Mouse (Mus musculus) limb, embryonic 15.5 days (tissue): ENCODE measurements around the gene Pla2g2c. TPM values are rescaled to one million over a fixed set of nuclear protein-coding genes. Genes with fewer than 3 reads are reported as not detected.

ENCODE experiments used
- ATAC-seq: fragments of 200-750 bp; cut with Nextera tagmentation; 2 replicates; pipeline ENCODE4 v1.8.0; 2017; ENCODE audit warnings: low read depth, moderate TSS enrichment; ENCODE audit not compliant: insufficient number of reproducible peaks, low FRiP score, low TSS enrichment
- H3K27ac ChIP-seq: fragments of 300-500 bp; sonication (generic); 2 replicates; pipeline ENCODE4 v1.5.1; 2015; ENCODE audit warnings: moderate library complexity, mild to moderate bottlenecking, inconsistent platforms
- H3K27me3 ChIP-seq: fragments of 300-500 bp; sonication (generic); 2 replicates; pipeline ENCODE4 v1.6.1; 2015; ENCODE audit warnings: inconsistent platforms
- H3K36me3 ChIP-seq: fragments of 300-500 bp; sonication (generic); 2 replicates; pipeline ENCODE4 v1.6.1; 2015; ENCODE audit warnings: inconsistent platforms
- H3K4me1 ChIP-seq: fragments of 300-500 bp; sonication (generic); 2 replicates; pipeline ENCODE4 v1.6.1; 2015; ENCODE audit warnings: inconsistent platforms
- H3K4me2 ChIP-seq: fragments of 300-500 bp; sonication (generic); 2 replicates; pipeline ENCODE4 v1.6.1; 2015; ENCODE audit warnings: mild to moderate bottlenecking, inconsistent platforms
- H3K4me3 ChIP-seq: fragments of 300-500 bp; sonication (generic); 2 replicates; pipeline ENCODE4 v1.5.1; 2015; ENCODE audit warnings: mild to moderate bottlenecking, inconsistent platforms
- H3K9ac ChIP-seq: fragments of 300-500 bp; sonication (generic); 2 replicates; pipeline ENCODE4 v1.6.1; 2015; ENCODE audit warnings: inconsistent platforms
- H3K9me3 ChIP-seq: fragments of 300-500 bp; sonication (generic); 2 replicates; pipeline ENCODE4 v1.6.1; 2016; ENCODE audit warnings: inconsistent platforms
- WGBS: fragments of 180-500 bp; shearing (Covaris S2); methylation state at CpG from one replicate; pipeline ENCODE4 v1.1.7; 2015; 5-methylcytosine and 5-hydroxymethylcytosine counted together
- polyA plus RNA-seq: library from polyadenylated mRNA; unstranded; fragments of >200 nt; fragmentation: Nextera tagmentation; extraction: Ambion mirVana; gene quantifications from 2 replicates; pipeline ENCODE4 v1.2.1, GENCODE M21; 2015

Pla2g2c gene
- polyA plus RNA-seq, 1 experiment from 2014 or later, result not detected

DNA sequence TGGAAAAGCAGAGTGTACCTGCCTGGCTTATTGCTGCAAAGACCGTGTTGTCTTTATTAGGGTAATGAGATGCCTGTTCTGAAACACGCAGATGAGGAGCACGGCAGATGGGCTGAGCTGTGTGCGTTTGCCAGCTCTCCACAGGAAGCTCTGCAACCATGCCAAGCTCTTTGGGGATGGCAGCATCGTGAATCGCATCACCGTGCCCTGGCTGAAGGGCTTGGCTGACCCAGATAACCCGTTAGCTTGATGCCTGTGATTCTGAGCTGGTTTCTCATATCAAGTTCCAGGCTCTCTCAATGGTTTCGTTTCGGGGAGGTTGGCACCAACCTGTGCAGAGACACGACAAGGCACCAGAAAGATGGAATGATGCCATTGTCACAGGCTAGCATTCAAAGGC lies 14.0 kb upstream of the Pla2g2c start:
- 81% methylated on average over 11 of the region's 11 CpGs for WGBS
- no peaks in the 10 kb centered on the region for H3K4me1 ChIP-seq

GRCm38 (mm10) chr4:138711051-138711820 lies 13.4 kb upstream of the Pla2g2c start:
- 64% methylated on average over 17 of the region's 17 CpGs for WGBS
- ATAC-seq, result no peak

More for the DNA sequence above, 14.0 kb upstream of the Pla2g2c start:
- ATAC-seq, result no peak
- Histone ChIP-seq H3K4me2 (no peak overlapping the region), H3K27me3 (no peaks in the 10 kb centered on the region), H3K9ac (no peak overlapping the region), H3K4me3 (no peak overlapping the region), H3K36me3 (no peaks in the 10 kb centered on the region), H3K9me3 (no peaks in the 10 kb centered on the region), H3K27ac (no peak overlapping the region)

DNA sequence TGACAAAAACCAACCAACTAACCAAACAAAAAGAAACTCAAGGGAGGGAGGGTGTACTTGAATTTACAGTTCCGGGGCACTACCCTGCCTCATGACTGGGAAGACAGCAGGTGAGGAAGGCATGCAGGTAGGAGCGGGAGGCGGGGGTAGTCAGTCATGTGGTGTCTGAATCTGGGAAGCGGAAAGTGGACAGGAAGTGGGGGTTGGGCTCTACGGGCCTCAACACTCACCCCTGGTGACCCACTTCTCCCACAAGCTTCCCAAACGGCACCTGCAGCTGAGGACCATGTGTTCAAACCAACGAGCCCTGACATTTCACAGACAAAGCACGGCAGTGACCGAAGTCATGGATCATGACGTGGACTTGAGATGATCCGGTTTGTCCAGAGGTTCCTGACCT lies 12.5 kb upstream of the Pla2g2c start:
- no peak overlapping the region for H3K4me2 ChIP-seq
- H3K27ac ChIP-seq, result no peak overlapping the region
- no peak overlapping the region for H3K9ac ChIP-seq
- no peaks in the 10 kb centered on the region for H3K27me3 ChIP-seq
- no peak for ATAC-seq
- 75% methylated on average over 11 of the region's 11 CpGs for WGBS
- H3K36me3 ChIP-seq, result no peaks in the 10 kb centered on the region
- H3K4me1 ChIP-seq, result no peaks in the 10 kb centered on the region
- H3K4me3 ChIP-seq, result no peak overlapping the region
- H3K9me3 ChIP-seq, result no peaks in the 10 kb centered on the region

More at GRCm38 (mm10) chr4:138711051-138711820, 13.4 kb upstream of the Pla2g2c start:
- no peaks in the 10 kb centered on the region for H3K9me3 ChIP-seq
- H3K4me1 ChIP-seq, result no peaks in the 10 kb centered on the region
- H3K4me2 ChIP-seq, result no peak overlapping the region
- H3K4me3 ChIP-seq, result no peak overlapping the region
- H3K27ac ChIP-seq, result no peak overlapping the region
- H3K9ac ChIP-seq, result no peak overlapping the region
- H3K27me3 ChIP-seq, result no peaks in the 10 kb centered on the region
- H3K36me3 ChIP-seq, result no peaks in the 10 kb centered on the region

- Histone ChIP-seq H3K27ac (no peak overlapping the region), H3K9me3 (no peaks in the 10 kb centered on the region), H3K4me1 (no peaks in the 10 kb centered on the region), H3K9ac (no peak overlapping the region), H3K4me3 (no peak overlapping the region), H3K27me3 (no peaks in the 10 kb centered on the region), H3K4me2 (no peak overlapping the region), H3K36me3 (no peaks in the 10 kb centered on the region)
- 68% methylated on average over 8 of the region's 8 CpGs for WGBS
- ATAC-seq, result no peak
These were observed 12.0 kb upstream of the Pla2g2c start for GRCm38 (mm10) chr4:138712621-138713020.

DNA sequence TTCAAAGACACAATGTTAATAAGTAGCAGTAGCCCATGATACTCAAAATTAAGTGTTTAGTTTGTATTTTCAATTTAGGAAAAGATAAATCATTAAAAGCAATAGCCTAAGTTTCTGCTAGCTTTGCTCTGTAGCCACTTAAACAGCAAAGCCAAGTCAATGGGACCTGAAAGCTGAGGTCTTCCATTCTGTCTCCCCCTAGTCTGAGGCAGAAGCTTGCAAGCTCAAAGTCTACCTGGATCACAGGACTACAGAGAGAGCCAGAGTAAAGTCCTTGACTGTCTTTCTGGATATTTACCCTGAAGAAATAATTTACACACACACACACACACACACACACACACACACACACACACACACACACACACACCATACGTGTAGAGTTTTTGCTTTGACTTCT lies 10.4 kb upstream of the Pla2g2c start:
- Histone ChIP-seq H3K9me3 (no peaks in the 10 kb centered on the region), H3K27ac (no peak overlapping the region), H3K27me3 (no peaks in the 10 kb centered on the region), H3K4me1 (no peaks in the 10 kb centered on the region), H3K4me2 (no peak overlapping the region), H3K9ac (no peak overlapping the region), H3K4me3 (no peak overlapping the region), H3K36me3 (no peaks in the 10 kb centered on the region)
- WGBS, result 67% methylated on average over 1 of the region's 1 CpGs
- ATAC-seq, result no peak

DNA sequence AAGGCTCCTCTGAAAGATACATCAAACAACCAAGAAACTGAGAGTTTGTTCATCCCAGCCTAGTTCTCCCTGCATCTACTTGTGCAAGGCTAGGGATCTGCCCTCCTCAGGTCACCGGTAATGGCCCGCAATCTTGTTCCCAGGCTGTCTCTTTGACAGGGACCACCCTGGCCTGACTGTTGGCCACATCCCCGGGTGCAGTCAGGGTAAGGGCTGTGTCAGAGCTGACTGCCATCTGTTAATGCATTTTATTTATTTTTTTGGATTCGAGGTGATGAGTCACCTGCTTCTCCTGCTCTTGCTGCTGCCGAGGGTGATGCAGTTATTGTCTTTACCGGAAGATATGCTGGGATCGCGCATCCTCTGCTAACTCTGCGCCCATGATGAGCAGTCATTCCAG lies 7.9 kb upstream of the Pla2g2c start:
- Histone ChIP-seq H3K27ac (no peak overlapping the region), H3K4me3 (no peak overlapping the region), H3K9me3 (no peaks in the 10 kb centered on the region), H3K9ac (no peak overlapping the region), H3K36me3 (no peaks in the 10 kb centered on the region), H3K4me2 (no peak overlapping the region), H3K4me1 (no peaks in the 10 kb centered on the region), H3K27me3 (no peaks in the 10 kb centered on the region)
- no peak for ATAC-seq
- 81% methylated on average over 9 of the region's 9 CpGs for WGBS

- H3K9ac ChIP-seq, result no peak overlapping the region
- 73% methylated on average over 5 of the region's 5 CpGs for WGBS
- no peak overlapping the region for H3K27ac ChIP-seq
- H3K4me1 ChIP-seq, result peaks cover 6% of the 10 kb centered on the region
- H3K4me3 ChIP-seq, result no peak overlapping the region
- no peaks in the 10 kb centered on the region for H3K27me3 ChIP-seq
- no peaks in the 10 kb centered on the region for H3K9me3 ChIP-seq
- no peak for ATAC-seq
- no peaks in the 10 kb centered on the region for H3K36me3 ChIP-seq
- H3K4me2 ChIP-seq, result no peak overlapping the region
These were observed 5.9 kb upstream of the Pla2g2c start for GRCm38 (mm10) chr4:138718586-138719263.

DNA sequence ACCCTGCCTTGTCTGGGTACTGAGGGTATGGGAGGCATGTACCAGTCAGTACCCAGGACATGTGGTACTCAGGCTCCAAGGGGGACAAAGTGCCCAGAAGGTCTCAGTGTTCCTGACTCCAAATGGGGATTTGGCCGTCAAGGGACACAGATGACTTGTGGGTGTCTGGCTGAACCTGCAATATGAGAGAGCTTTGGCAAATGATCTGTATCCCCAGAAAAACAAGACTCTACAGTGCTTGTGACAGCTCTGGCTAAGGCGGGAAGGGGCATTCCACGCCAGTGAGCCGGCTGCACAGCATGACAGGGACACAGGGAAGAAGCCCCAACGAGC lies 5.4 kb upstream of the Pla2g2c start:
- 79% methylated on average over 5 of the region's 5 CpGs for WGBS
- H3K4me2 ChIP-seq, result no peak overlapping the region
- H3K9me3 ChIP-seq, result no peaks in the 10 kb centered on the region
- peaks cover 10% of the 10 kb centered on the region for H3K4me1 ChIP-seq
- no peak overlapping the region for H3K27ac ChIP-seq
- H3K36me3 ChIP-seq, result no peaks in the 10 kb centered on the region
- no peak for ATAC-seq
- H3K4me3 ChIP-seq, result no peak overlapping the region
- H3K9ac ChIP-seq, result no peak overlapping the region
- H3K27me3 ChIP-seq, result no peaks in the 10 kb centered on the region

DNA sequence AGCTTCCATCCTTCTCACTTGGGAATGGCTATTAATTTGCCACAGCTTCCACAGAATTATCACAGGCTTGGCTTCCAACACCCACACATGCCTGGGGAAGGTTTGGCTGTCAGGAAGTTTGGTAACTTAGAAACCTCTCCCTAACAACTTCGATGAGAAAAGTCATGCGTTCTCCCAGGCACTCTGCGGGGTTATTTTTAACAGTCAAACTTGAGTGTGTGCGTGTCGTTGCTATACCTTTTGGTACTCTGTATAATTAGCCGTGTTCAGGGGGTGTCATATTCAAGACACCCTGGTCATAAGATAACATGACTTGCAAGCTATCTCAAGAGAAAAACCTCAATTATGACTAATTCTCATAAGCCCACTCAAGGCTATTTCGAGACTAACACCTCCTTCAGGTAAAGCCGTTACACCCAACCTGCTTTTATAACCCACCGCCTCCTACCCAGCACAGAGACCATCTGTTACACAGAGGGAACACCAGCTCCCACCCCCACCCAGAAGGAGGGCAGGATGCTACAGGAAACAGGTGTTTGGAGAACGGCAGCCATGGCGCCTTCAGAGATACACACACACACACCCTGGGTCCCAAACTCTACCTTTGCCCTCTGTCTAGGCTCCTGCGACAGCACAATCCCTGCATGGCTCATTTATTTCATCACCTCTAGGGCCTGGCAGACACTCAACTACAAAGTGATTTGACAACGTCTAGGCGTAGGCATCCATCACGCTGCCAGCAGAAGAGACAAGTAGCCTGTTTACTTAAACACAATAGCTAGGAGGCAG lies 905 bp upstream of the Pla2g2c start:
- no peak overlapping the region for H3K4me2 ChIP-seq
- WGBS, result 41% methylated on average over 15 of the region's 15 CpGs
- no peak for ATAC-seq
- no peaks in the 10 kb centered on the region for H3K36me3 ChIP-seq
- H3K4me3 ChIP-seq, result no peak overlapping the region
- H3K9ac ChIP-seq, result no peak overlapping the region
- peaks cover 4% of the 10 kb centered on the region; the same call in 1 of the 2 replicates for H3K27me3 ChIP-seq
- no peaks in the 10 kb centered on the region for H3K9me3 ChIP-seq
- no peak overlapping the region for H3K27ac ChIP-seq
- H3K4me1 ChIP-seq, result peaks cover 25% of the 10 kb centered on the region

- Histone ChIP-seq H3K4me2 (peak overlapping the region; percentile 45), H3K27ac (peak overlapping the region; percentile 47; the same call in 1 of the 2 replicates), H3K36me3 (no peaks in the 10 kb centered on the region), H3K27me3 (peaks cover 4% of the 10 kb centered on the region; the same call in 1 of the 2 replicates), H3K4me1 (peaks cover 25% of the 10 kb centered on the region), H3K9ac (0 out of 2 replicates have a peak overlapping the region, but pooled peaks have one; percentile 4), H3K9me3 (no peaks in the 10 kb centered on the region), H3K4me3 (peak overlapping the region; percentile 24)
- peak; percentile 64; the same call in 1 of the 2 replicates for ATAC-seq
- WGBS, result 1% methylated on average over 13 of the region's 13 CpGs
These were observed 502 bp downstream of the Pla2g2c start for GRCm38 (mm10) chr4:138725127-138725461.

GRCm38 (mm10) chr4:138725751-138726150 lies 1.2 kb downstream of the Pla2g2c start:
- no peak overlapping the region for H3K27ac ChIP-seq

More at GRCm38 (mm10) chr4:138725751-138726150, 1.2 kb downstream of the Pla2g2c start:
- peaks cover 25% of the 10 kb centered on the region for H3K4me1 ChIP-seq
- no peak overlapping the region for H3K4me2 ChIP-seq
- H3K27me3 ChIP-seq, result peaks cover 4% of the 10 kb centered on the region; the same call in 1 of the 2 replicates
- ATAC-seq, result no peak
- no peak overlapping the region for H3K4me3 ChIP-seq
- WGBS, result 81% methylated on average over 5 of the region's 5 CpGs
- no peaks in the 10 kb centered on the region for H3K36me3 ChIP-seq
- H3K9me3 ChIP-seq, result no peaks in the 10 kb centered on the region
- H3K9ac ChIP-seq, result no peak overlapping the region
